Mouse (Mus musculus): ENCODE results near the gene B3gnt8. TPM values are rescaled to one million over a fixed set of nuclear protein-coding genes. Genes with fewer than 3 reads are reported as not detected.
A peak's percentile ranks its signal among the peaks of the same experiment; 100 is the strongest.

The B3gnt8 gene
- polyA plus RNA-seq, 1 experiment = 32.8 TPM

- Histone ChIP-seq H3K4me3 (ENCODE audit: control insufficient read depth, insufficient read depth, low read length) (no peak overlapping the region), H3K36me3 (ENCODE audit: control insufficient read depth, insufficient read depth, low read length) (no peaks in the 10 kb centered on the region), H3K4me1 (replicated peaks; ENCODE audit: control insufficient read depth, insufficient read depth, low read length) (peaks cover 17% of the 10 kb centered on the region), H3K27me3 (ENCODE audit: control insufficient read depth, insufficient read depth, low read length) (no peaks in the 10 kb centered on the region; the same call in 1 of the 2 replicates), H3K27ac (ENCODE audit: control insufficient read depth, insufficient read depth, low read length) (no peak overlapping the region)
- WGBS = 92% methylated on average over 15 of the region's 15 CpGs
- TF ChIP-seq POLR2A (IDR thresholded peaks at IDR 0.05; ENCODE audit: control insufficient read depth, extremely low read depth, insufficient read depth, low read length, poor library complexity) (no peak), CTCF (IDR thresholded peaks at IDR 0.05; ENCODE audit: borderline replicate concordance, control insufficient read depth, extremely low read depth, insufficient read depth, low read length, poor library complexity) (no peak)
- DNase-seq = no peak
Observed at GRCm38 (mm10) chr7:25676085-25676781, 49.8 kb downstream of the B3gnt8 start.

GRCm38 (mm10) chr7:25677013-25677412, 50.6 kb downstream of the B3gnt8 start:
- Histone ChIP-seq H3K27ac (ENCODE audit: control insufficient read depth, insufficient read depth, low read length) (no peak overlapping the region), H3K4me1 (replicated peaks; ENCODE audit: control insufficient read depth, insufficient read depth, low read length) (peaks cover 25% of the 10 kb centered on the region), H3K4me3 (ENCODE audit: control insufficient read depth, insufficient read depth, low read length) (no peak overlapping the region), H3K27me3 (ENCODE audit: control insufficient read depth, insufficient read depth, low read length) (no peaks in the 10 kb centered on the region; the same call in 1 of the 2 replicates), H3K36me3 (ENCODE audit: control insufficient read depth, insufficient read depth, low read length) (no peaks in the 10 kb centered on the region)
- no peak for TF ChIP-seq CTCF (IDR thresholded peaks at IDR 0.05; ENCODE audit: borderline replicate concordance, control insufficient read depth, extremely low read depth, insufficient read depth, low read length, poor library complexity)
- TF ChIP-seq POLR2A (IDR thresholded peaks at IDR 0.05; ENCODE audit: control insufficient read depth, extremely low read depth, insufficient read depth, low read length, poor library complexity) = no peak
- WGBS = 97% methylated on average over 7 of the region's 7 CpGs
- no peak for DNase-seq

- WGBS = 8% methylated on average over 6 of the region's 6 CpGs
- Histone ChIP-seq H3K27me3 (ENCODE audit: control insufficient read depth, insufficient read depth, low read length) (no peaks in the 10 kb centered on the region), H3K4me1 (replicated peaks; ENCODE audit: control insufficient read depth, insufficient read depth, low read length) (peaks cover 44% of the 10 kb centered on the region), H3K4me3 (ENCODE audit: control insufficient read depth, insufficient read depth, low read length) (no peak overlapping the region), H3K27ac (ENCODE audit: control insufficient read depth, insufficient read depth, low read length) (peak overlapping the region; percentile 97), H3K36me3 (ENCODE audit: control insufficient read depth, insufficient read depth, low read length) (no peaks in the 10 kb centered on the region)
- no peak for TF ChIP-seq POLR2A (IDR thresholded peaks at IDR 0.05; ENCODE audit: control insufficient read depth, extremely low read depth, insufficient read depth, low read length, poor library complexity)
- no peak for TF ChIP-seq CTCF (IDR thresholded peaks at IDR 0.05; ENCODE audit: borderline replicate concordance, control insufficient read depth, extremely low read depth, insufficient read depth, low read length, poor library complexity)
- DNase-seq = peak; percentile 31
Observed at GRCm38 (mm10) chr7:25679971-25680370, 53.5 kb downstream of the B3gnt8 start.

- TF ChIP-seq CTCF (IDR thresholded peaks at IDR 0.05; ENCODE audit: borderline replicate concordance, control insufficient read depth, extremely low read depth, insufficient read depth, low read length, poor library complexity) (no peak; the same call in none of the 2 replicates), POLR2A (IDR thresholded peaks at IDR 0.05; ENCODE audit: control insufficient read depth, extremely low read depth, insufficient read depth, low read length, poor library complexity) (peak; percentile 86)
- peak within 1 kb of the TSS; percentile 97 for H3K27ac ChIP-seq (ENCODE audit: control insufficient read depth, insufficient read depth, low read length)
- no peaks in the 10 kb centered on the region for H3K36me3 ChIP-seq (ENCODE audit: control insufficient read depth, insufficient read depth, low read length)
- H3K4me3 ChIP-seq (ENCODE audit: control insufficient read depth, insufficient read depth, low read length) = peak within 1 kb of the TSS; percentile 76
- H3K4me1 ChIP-seq (replicated peaks; ENCODE audit: control insufficient read depth, insufficient read depth, low read length) = peaks cover 47% of the 10 kb centered on the region
- under 1% methylated on average over 46 of the region's 46 CpGs for WGBS
- no peaks in the 10 kb centered on the region for H3K27me3 ChIP-seq (ENCODE audit: control insufficient read depth, insufficient read depth, low read length)
- peak; percentile 98 for DNase-seq
Observed at GRCm38 (mm10) chr7:25680514-25681258, 54.2 kb downstream of the B3gnt8 start, which contains the start of gene B9d2. TSS of gene B9d2 (plus strand) at chr7:25680780.

- H3K36me3 ChIP-seq (ENCODE audit: control insufficient read depth, insufficient read depth, low read length) = no peaks in the 10 kb centered on the region
- H3K4me1 ChIP-seq (replicated peaks; ENCODE audit: control insufficient read depth, insufficient read depth, low read length) = peaks cover 56% of the 10 kb centered on the region
- no peaks in the 10 kb centered on the region for H3K27me3 ChIP-seq (ENCODE audit: control insufficient read depth, insufficient read depth, low read length)
- H3K4me3 ChIP-seq (ENCODE audit: control insufficient read depth, insufficient read depth, low read length) = peak overlapping the region; percentile 23
- no peak for TF ChIP-seq CTCF (IDR thresholded peaks at IDR 0.05; ENCODE audit: borderline replicate concordance, control insufficient read depth, extremely low read depth, insufficient read depth, low read length, poor library complexity)
- TF ChIP-seq POLR2A (IDR thresholded peaks at IDR 0.05; ENCODE audit: control insufficient read depth, extremely low read depth, insufficient read depth, low read length, poor library complexity) = no peak
- WGBS = 4% methylated on average over 15 of the region's 15 CpGs
- DNase-seq = peak; percentile 64
- H3K27ac ChIP-seq (ENCODE audit: control insufficient read depth, insufficient read depth, low read length) = peak overlapping the region; percentile 97
Observed at GRCm38 (mm10) chr7:25681341-25682231, 55.1 kb downstream of the B3gnt8 start.

All from thymus, adult 2 months (tissue).